Mouse (Mus musculus) right cerebral cortex, postnatal 10 days (tissue): ENCODE measurements around the gene Vmp1.

Source experiments
- DNase-seq, 2 experiments: peaks; one replicate each; pipeline ENCODE4 v3.0.0; 2021; ENCODE audit warnings: low spot score in 2 of 2

The Vmp1 gene

GRCm38 (mm10) chr11:86683395-86684125 lies at the start of gene Vmp1, which contains the start of gene Ptrh2:
Gene Vmp1 (minus strand): TSS chr11:86683836.
Gene Ptrh2 (plus strand): TSS chr11:86683985.
- peak; percentile 95 to 96 for DNase-seq

- peak in 1 of 2 experiments; percentile 34 for DNase-seq
Measured at GRCm38 (mm10) chr11:86731443-86731842, 47.8 kb upstream of the Vmp1 start.

GRCm38 (mm10) chr11:86725607-86726006 lies 42.0 kb upstream of the Vmp1 start:
- no peak for DNase-seq

GRCm38 (mm10) chr11:86724982-86725381 lies 41.3 kb upstream of the Vmp1 start:
- no peak for DNase-seq

- DNase-seq, result no peak
Measured at GRCm38 (mm10) chr11:86724004-86724403, 40.4 kb upstream of the Vmp1 start.

- DNase-seq, result no peak
Measured at GRCm38 (mm10) chr11:86719390-86719789, 35.8 kb upstream of the Vmp1 start.

GRCm38 (mm10) chr11:86718369-86718768 lies 34.7 kb upstream of the Vmp1 start:
- no peak for DNase-seq

GRCm38 (mm10) chr11:86717306-86718065 lies 33.9 kb upstream of the Vmp1 start:
- DNase-seq, result no peak

- no peak for DNase-seq
Measured at GRCm38 (mm10) chr11:86714606-86715005, 31.0 kb upstream of the Vmp1 start.

GRCm38 (mm10) chr11:86701151-86701550 lies 17.5 kb upstream of the Vmp1 start:
- DNase-seq, result no peak

- no peak for DNase-seq
Measured at GRCm38 (mm10) chr11:86695461-86695860, 11.8 kb upstream of the Vmp1 start.

- no peak for DNase-seq
Measured at GRCm38 (mm10) chr11:86692546-86692945, 8.9 kb upstream of the Vmp1 start.

- no peak for DNase-seq
Measured at GRCm38 (mm10) chr11:86691956-86692355, 8.3 kb upstream of the Vmp1 start.

GRCm38 (mm10) chr11:86691482-86691881 lies 7.8 kb upstream of the Vmp1 start:
- no peak for DNase-seq

GRCm38 (mm10) chr11:86690383-86690782 lies 6.7 kb upstream of the Vmp1 start:
- DNase-seq, result no peak

- DNase-seq, result no peak
Measured at GRCm38 (mm10) chr11:86685366-86685765, 1.7 kb upstream of the Vmp1 start.

- no peak for DNase-seq
Measured at GRCm38 (mm10) chr11:86684126-86685012, 733 bp upstream of the Vmp1 start.

- no peak for DNase-seq
Measured at GRCm38 (mm10) chr11:86682861-86683260, 775 bp downstream of the Vmp1 start.

GRCm38 (mm10) chr11:86681423-86681822 lies 2.2 kb downstream of the Vmp1 start:
- no peak for DNase-seq

- no peak for DNase-seq
Measured at GRCm38 (mm10) chr11:86680729-86681128, 2.9 kb downstream of the Vmp1 start.

- DNase-seq, result no peak
Measured at GRCm38 (mm10) chr11:86678957-86679356, 4.7 kb downstream of the Vmp1 start.

- DNase-seq, result no peak
Measured at GRCm38 (mm10) chr11:86675520-86675919, 8.1 kb downstream of the Vmp1 start.
